Mouse (Mus musculus): ENCODE measurements around the gene Zfp362. TPM values are rescaled to one million over a fixed set of nuclear protein-coding genes. Genes with fewer than 3 reads are reported as not detected.

Gene Zfp362
- total RNA-seq, 2 experiments from 2014 or later, result 68.0 to 69.9 TPM

DNA sequence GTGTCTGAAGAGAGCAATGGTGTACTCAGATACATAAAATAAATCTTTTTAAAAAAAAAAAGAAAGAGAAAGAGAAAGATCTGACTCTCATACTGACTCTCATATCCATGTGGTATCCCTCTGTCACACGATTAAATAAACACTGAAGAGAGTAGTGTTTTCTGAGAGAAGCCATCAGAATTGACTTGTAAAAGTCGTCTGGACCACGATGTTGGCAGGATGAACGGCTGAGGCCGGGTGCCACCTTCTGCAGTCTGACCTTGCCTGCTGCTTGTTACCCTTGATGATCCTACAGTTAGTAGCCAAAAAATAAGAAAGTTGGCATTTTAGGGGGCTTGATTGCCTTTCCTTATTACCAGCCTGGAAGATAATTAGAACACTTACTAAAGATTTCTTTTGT is 73.1 kb downstream of the Zfp362 start:
- DNase-seq (ENCODE audit: low spot score in 2 of 2), result no peak

GRCm38 (mm10) chr4:128730271-128730670 is 75.6 kb downstream of the Zfp362 start:
- DNase-seq (ENCODE audit: low spot score in 2 of 2), result no peak

GRCm38 (mm10) chr4:128729709-128730037 is 76.2 kb downstream of the Zfp362 start:
- no peak for DNase-seq (ENCODE audit: low spot score in 2 of 2)

- no peak for DNase-seq (ENCODE audit: low spot score in 2 of 2)
These were observed 76.7 kb downstream of the Zfp362 start for GRCm38 (mm10) chr4:128729033-128729708.

DNA sequence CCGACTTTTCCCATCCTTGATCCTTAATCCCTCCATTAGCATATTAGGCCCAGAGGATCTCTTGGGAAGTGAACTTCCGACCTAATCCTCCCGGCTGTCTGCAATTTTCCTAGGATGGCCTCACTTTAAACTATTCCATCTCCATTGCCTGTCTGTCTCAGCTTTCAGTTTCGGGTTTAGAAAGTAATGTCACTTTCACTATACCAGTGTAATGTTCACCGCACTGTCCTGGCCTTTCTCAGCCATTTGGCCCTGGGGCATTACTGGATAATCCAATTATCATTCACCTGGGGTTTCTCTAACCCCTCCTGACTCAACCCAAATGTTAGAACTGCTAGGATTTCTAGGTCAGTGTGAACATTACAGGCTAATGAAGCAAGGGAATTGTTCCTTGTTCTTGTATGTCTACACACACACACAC is 77.4 kb downstream of the Zfp362 start:
- no peak for DNase-seq (ENCODE audit: low spot score in 2 of 2)

GRCm38 (mm10) chr4:128727721-128728430 is 78.0 kb downstream of the Zfp362 start:
- DNase-seq (ENCODE audit: low spot score in 2 of 2), result no peak

DNA sequence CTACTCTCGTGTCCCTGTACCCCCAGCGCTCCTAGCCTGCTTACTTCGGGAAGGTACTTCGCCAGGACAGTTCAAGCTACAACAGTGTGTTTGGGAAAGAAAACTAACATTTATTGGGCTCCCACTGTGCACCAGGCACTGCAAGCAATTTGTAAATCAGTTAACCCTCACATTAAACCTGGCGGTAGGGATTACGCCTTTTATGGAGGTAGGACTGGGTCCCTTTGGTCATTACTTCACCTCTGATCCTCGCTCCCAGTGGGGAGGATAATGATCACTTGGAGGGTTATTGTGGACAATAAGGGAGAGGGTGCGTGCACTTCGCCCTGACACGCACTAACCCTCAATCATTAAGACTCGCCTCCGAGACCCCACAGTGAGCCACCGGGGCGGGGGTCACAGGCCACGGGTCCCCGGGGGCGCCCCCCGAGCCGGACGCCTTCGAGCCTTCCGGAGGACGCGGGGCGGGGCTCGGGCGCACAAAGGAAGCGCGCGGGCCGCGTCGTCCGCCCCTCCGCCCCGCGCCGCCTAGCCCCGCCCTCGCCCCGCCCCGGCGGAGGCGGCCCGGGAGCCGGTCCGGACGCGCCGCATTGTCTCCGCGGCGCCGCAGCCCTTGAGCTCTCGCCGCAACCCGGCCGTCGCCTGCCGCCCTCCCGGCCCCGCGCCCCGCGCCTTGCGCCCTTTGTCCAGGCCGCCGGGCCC is 78.7 kb downstream of the Zfp362 start:
- DNase-seq (ENCODE audit: low spot score in 2 of 2), result peak; percentile 61 to 67

DNA sequence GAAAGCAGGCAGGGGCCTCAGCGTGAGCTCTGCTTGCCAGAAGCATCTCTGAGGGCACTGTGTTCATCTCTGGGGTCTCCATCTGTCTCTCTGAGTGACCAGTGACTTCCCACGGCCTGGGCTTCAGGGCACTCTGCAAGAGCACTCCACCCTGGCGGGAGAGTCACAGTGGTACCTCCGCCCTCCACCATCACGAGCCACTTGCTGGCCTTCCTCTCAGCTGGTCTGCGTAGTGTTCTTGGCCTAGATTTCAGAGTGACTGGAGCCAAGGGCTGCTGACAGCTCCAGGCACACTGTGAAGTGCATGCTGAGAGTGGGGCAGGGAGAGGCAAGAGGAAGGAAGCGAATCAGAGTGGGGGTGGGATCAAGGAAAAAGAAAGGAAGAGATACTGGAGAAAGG is 81.8 kb downstream of the Zfp362 start:
- no peak for DNase-seq (ENCODE audit: low spot score in 2 of 2)

GRCm38 (mm10) chr4:128723431-128723830 is 82.4 kb downstream of the Zfp362 start:
- DNase-seq (ENCODE audit: low spot score in 2 of 2), result no peak

Other genes with a start within 250 kb of the Zfp362 start
- gene Zscan20, start 195.9 kb downstream of the Zfp362 start, total RNA-seq (2021), result 1 to 10 TPM; 5.9 to 7.6 TPM
- 1 to 10 TPM in 1 of 2 experiments, under 1 TPM in 1; 0.87 to 1.4 TPM for gene Tlr12, start 187.4 kb downstream of the Zfp362 start, total RNA-seq (2021)
- gene Phc2, start 151.3 kb downstream of the Zfp362 start, total RNA-seq (2021), result 10 to 100 TPM; 91.8 to 95.1 TPM
- gene A3galt2, start 50.7 kb downstream of the Zfp362 start, total RNA-seq (2021), result under 1 TPM; 0.34 to 0.70 TPM
- 10 to 100 TPM; 29.8 to 34.8 TPM for gene Trim62, start 77.5 kb upstream of the Zfp362 start, total RNA-seq (2021)
- 10 to 100 TPM; 54.8 to 61.1 TPM for gene Azin2, start 156.4 kb upstream of the Zfp362 start, total RNA-seq (2021)
- gene Ak2, start 185.9 kb upstream of the Zfp362 start, total RNA-seq (2021), result 100 to 1,000 TPM; 144 to 163 TPM